Mouse (Mus musculus): ENCODE results near the gene Srprb. TPM values are rescaled to one million over a fixed set of nuclear protein-coding genes. Genes with fewer than 3 reads are reported as not detected.

The Srprb gene
- polyA plus RNA-seq, 1 experiment from 2014 or later, result 49.7 TPM

GRCm38 (mm10) chr9:103145351-103145750 lies 56.6 kb downstream of the Srprb start:
- ATAC-seq (replicated peaks; ENCODE audit: low FRiP score) (no peak), DNase-seq (ENCODE audit: low spot score) (no peak)
- Histone ChIP-seq H3K4me2 (no peak overlapping the region), H3K4me1 (replicated peaks; ENCODE audit: control insufficient read depth, insufficient read depth, low read length) (no peaks in the 10 kb centered on the region), H3K36me3 (ENCODE audit: control insufficient read depth, insufficient read depth, low read length) (no peaks in the 10 kb centered on the region), H3K27ac (ENCODE audit: low read depth, low read length) (no peak overlapping the region), H3K4me3 (ENCODE audit: low read depth, low read length) (no peak overlapping the region), H3K27me3 (replicated peaks; ENCODE audit: control insufficient read depth, insufficient read depth, low read length) (no peaks in the 10 kb centered on the region), H3K9ac (ENCODE audit: low read depth, low read length) (no peak overlapping the region), H3K9me3 (ENCODE audit: control insufficient read depth, low read length) (no peaks in the 10 kb centered on the region)
- WGBS, result 54% methylated on average over 5 of the region's 5 CpGs

- Histone ChIP-seq H3K27ac (ENCODE audit: low read depth, low read length) (no peak overlapping the region), H3K36me3 (ENCODE audit: control insufficient read depth, insufficient read depth, low read length) (no peaks in the 10 kb centered on the region), H3K4me3 (ENCODE audit: low read depth, low read length) (no peak overlapping the region), H3K27me3 (replicated peaks; ENCODE audit: control insufficient read depth, insufficient read depth, low read length) (no peaks in the 10 kb centered on the region), H3K9me3 (ENCODE audit: control insufficient read depth, low read length) (no peaks in the 10 kb centered on the region), H3K9ac (ENCODE audit: low read depth, low read length) (no peak overlapping the region), H3K4me2 (no peak overlapping the region), H3K4me1 (replicated peaks; ENCODE audit: control insufficient read depth, insufficient read depth, low read length) (no peaks in the 10 kb centered on the region)
- DNase-seq (ENCODE audit: low spot score), result no peak
- 57% methylated on average over 4 of the region's 4 CpGs for WGBS
- ATAC-seq (replicated peaks; ENCODE audit: low FRiP score), result no peak
Observed at GRCm38 (mm10) chr9:103143881-103144280, 58.1 kb downstream of the Srprb start.

- no peaks in the 10 kb centered on the region for H3K27me3 ChIP-seq (replicated peaks; ENCODE audit: control insufficient read depth, insufficient read depth, low read length)
- H3K36me3 ChIP-seq (ENCODE audit: control insufficient read depth, insufficient read depth, low read length), result no peaks in the 10 kb centered on the region
- no peak overlapping the region for H3K4me3 ChIP-seq (ENCODE audit: low read depth, low read length)
- WGBS, result 93% methylated on average over 7 of the region's 7 CpGs
- H3K4me2 ChIP-seq, result no peak overlapping the region
- no peak overlapping the region for H3K27ac ChIP-seq (ENCODE audit: low read depth, low read length)
- no peak for ATAC-seq (replicated peaks; ENCODE audit: low FRiP score)
- H3K9ac ChIP-seq (ENCODE audit: low read depth, low read length), result no peak overlapping the region
- H3K9me3 ChIP-seq (ENCODE audit: control insufficient read depth, low read length), result no peaks in the 10 kb centered on the region
- H3K4me1 ChIP-seq (replicated peaks; ENCODE audit: control insufficient read depth, insufficient read depth, low read length), result no peaks in the 10 kb centered on the region
- no peak for DNase-seq (ENCODE audit: low spot score)
Observed at GRCm38 (mm10) chr9:103141266-103141665, 60.7 kb downstream of the Srprb start.

- H3K4me2 ChIP-seq, result no peak overlapping the region
- no peak overlapping the region for H3K27ac ChIP-seq (ENCODE audit: low read depth, low read length)
- no peaks in the 10 kb centered on the region for H3K27me3 ChIP-seq (replicated peaks; ENCODE audit: control insufficient read depth, insufficient read depth, low read length)
- 84% methylated on average over 6 of the region's 6 CpGs for WGBS
- ATAC-seq (replicated peaks; ENCODE audit: low FRiP score), result no peak
- H3K4me1 ChIP-seq (replicated peaks; ENCODE audit: control insufficient read depth, insufficient read depth, low read length), result no peaks in the 10 kb centered on the region
- no peak for DNase-seq (ENCODE audit: low spot score)
- H3K9me3 ChIP-seq (ENCODE audit: control insufficient read depth, low read length), result no peaks in the 10 kb centered on the region
- no peaks in the 10 kb centered on the region for H3K36me3 ChIP-seq (ENCODE audit: control insufficient read depth, insufficient read depth, low read length)
- no peak overlapping the region for H3K9ac ChIP-seq (ENCODE audit: low read depth, low read length)
- no peak overlapping the region for H3K4me3 ChIP-seq (ENCODE audit: low read depth, low read length)
Observed at GRCm38 (mm10) chr9:103140384-103140783, 61.6 kb downstream of the Srprb start.

- Histone ChIP-seq H3K4me2 (no peak overlapping the region), H3K9ac (ENCODE audit: low read depth, low read length) (no peak overlapping the region), H3K36me3 (ENCODE audit: control insufficient read depth, insufficient read depth, low read length) (no peaks in the 10 kb centered on the region), H3K27me3 (replicated peaks; ENCODE audit: control insufficient read depth, insufficient read depth, low read length) (no peaks in the 10 kb centered on the region), H3K4me1 (replicated peaks; ENCODE audit: control insufficient read depth, insufficient read depth, low read length) (no peaks in the 10 kb centered on the region), H3K27ac (ENCODE audit: low read depth, low read length) (no peak overlapping the region), H3K9me3 (ENCODE audit: control insufficient read depth, low read length) (no peaks in the 10 kb centered on the region), H3K4me3 (ENCODE audit: low read depth, low read length) (no peak overlapping the region)
- DNase-seq (ENCODE audit: low spot score) (no peak), ATAC-seq (replicated peaks; ENCODE audit: low FRiP score) (no peak)
- WGBS, result 71% methylated on average over 6 of the region's 6 CpGs
Observed at GRCm38 (mm10) chr9:103139481-103139880, 62.5 kb downstream of the Srprb start.

Other genes starting within 250 kb of the Srprb start
- 1.7 and 2.4 TPM in 2 replicates for gene Slco2a1, start 213.4 kb downstream of the Srprb start, polyA plus RNA-seq (2014; fragmentation: Nextera tagmentation; extraction: Ambion mirVana)
- 0.44 and 0.45 TPM in 2 replicates for gene Rab6b, start 90.3 kb downstream of the Srprb start, polyA plus RNA-seq (2014; fragmentation: Nextera tagmentation; extraction: Ambion mirVana)
- gene Gm20425, start 28.2 kb upstream of the Srprb start, polyA plus RNA-seq (2014; fragmentation: Nextera tagmentation; extraction: Ambion mirVana), result not detected in 2 replicates
- gene Trf, start 28.3 kb upstream of the Srprb start, polyA plus RNA-seq (2014; fragmentation: Nextera tagmentation; extraction: Ambion mirVana), result 2,446 and 2,726 TPM in 2 replicates
- gene 1300017J02Rik, start 102.9 kb upstream of the Srprb start, polyA plus RNA-seq (2014; fragmentation: Nextera tagmentation; extraction: Ambion mirVana), result 15.4 and 16.6 TPM in 2 replicates
- gene Topbp1, start 103.1 kb upstream of the Srprb start, polyA plus RNA-seq (2014; fragmentation: Nextera tagmentation; extraction: Ambion mirVana), result 99.4 and 101 TPM in 2 replicates
- 123 and 137 TPM in 2 replicates for gene Cdv3, start 163.7 kb upstream of the Srprb start, polyA plus RNA-seq (2014; fragmentation: Nextera tagmentation; extraction: Ambion mirVana)